Comparison of ENCODE assay signal across 20 mouse cellular contexts in the genomic region with DNA sequence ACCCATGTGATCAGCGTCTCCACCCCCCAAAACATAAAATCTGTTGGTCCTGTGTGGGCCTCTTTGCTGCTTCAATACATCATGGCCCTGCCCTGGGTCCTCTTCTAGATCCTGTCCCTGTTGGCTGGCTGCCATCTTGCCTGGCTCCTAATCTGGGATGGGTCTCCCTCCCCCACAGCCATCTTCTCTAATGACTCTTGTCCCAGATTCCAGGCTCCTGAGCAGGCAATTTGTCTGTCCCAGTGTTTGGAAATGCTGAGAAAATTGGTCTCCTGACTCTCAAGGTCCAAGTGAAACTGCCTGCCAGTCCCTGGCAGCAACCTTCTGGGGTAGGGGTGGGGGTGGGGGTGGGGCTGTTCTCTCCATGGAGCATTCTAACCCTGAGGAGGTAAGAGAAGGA. TPM values are rescaled to one million over a fixed set of nuclear protein-coding genes. Genes with fewer than 3 reads are reported as not detected.
DNase-seq lines count a peak whose midpoint lies in the region; ATAC-seq and TF ChIP-seq lines count a peak whose summit lies in the region.
"Had no signal": no experiment of that assay in that cellular context is flagged by ENCODE, and none has a peak within 500 bp of the region (broad histone marks: within the 10 kb centered on the region; RNA-seq: fewer than 3 reads in every experiment).

No protein-coding gene starts in this region.

- no peak for TF ChIP-seq CTCF in intestine, postnatal 0 days (IDR thresholded peaks at IDR 0.05; ENCODE audit: low read depth)
- no peak for TF ChIP-seq CTCF in lung, embryonic 14.5 days (IDR thresholded peaks at IDR 0.05; ENCODE audit: low read depth)

- peak; percentile 72 for DNase-seq in lung, embryonic 14.5 days
- DNase-seq in lung, postnatal 4 days: no peak
- DNase-seq in MN1 (ENCODE audit: low spot score): peak; percentile 49
- DNase-seq in adrenal gland, adult 2 months: peak; percentile 69
- no peak for DNase-seq in cerebellum, adult 9-10 months
- DNase-seq in frontal cortex, postnatal 36 days (ENCODE audit: low spot score in 2 of 2): no peak
- DNase-seq: cerebellum, adult 18-20 months; gastrocnemius, postnatal 14 days; layer of hippocampus, postnatal 36 days; thymus, postnatal 25 days had no signal

- peak overlapping the region; percentile 28 for H3K27ac ChIP-seq in intestine, embryonic 16.5 days (ENCODE audit: low read length)
- no peak overlapping the region for H3K27ac ChIP-seq in intestine, postnatal 0 days (ENCODE audit: low read depth, low read length)
- no peak overlapping the region for H3K27ac ChIP-seq in lung, embryonic 14.5 days (ENCODE audit: low read depth)
- H3K27ac ChIP-seq: forebrain, embryonic 15.5 days; hindbrain, embryonic 13.5 days; kidney, postnatal 0 days; limb, embryonic 12.5 days; lung, embryonic 15.5 days had no signal

- WGBS in intestine, embryonic 16.5 days: 79% methylated on average over 1 of the region's 1 CpGs
- WGBS in intestine, postnatal 0 days: 95% methylated on average over 1 of the region's 1 CpGs
- 78% methylated on average over 1 of the region's 1 CpGs for whole genome bisulfite sequencing in lung, embryonic 14.5 days

- no peaks in the 10 kb centered on the region for H3K36me3 ChIP-seq in intestine, embryonic 16.5 days (ENCODE audit: control insufficient read depth, insufficient read depth, low read length)
- H3K36me3 ChIP-seq in intestine, postnatal 0 days (ENCODE audit: control insufficient read depth, insufficient read depth): peaks cover 53% of the 10 kb centered on the region
- no peaks in the 10 kb centered on the region for H3K36me3 ChIP-seq in lung, embryonic 14.5 days (ENCODE audit: insufficient read depth)
- H3K36me3 ChIP-seq: forebrain, embryonic 15.5 days; heart, embryonic 12.5 days; hindbrain, embryonic 13.5 days; limb, embryonic 12.5 days; lung, embryonic 15.5 days had no signal

- no peaks in the 10 kb centered on the region for H3K9me3 ChIP-seq in intestine, embryonic 16.5 days (ENCODE audit: control insufficient read depth, low read length)
- H3K9me3 ChIP-seq in intestine, postnatal 0 days (ENCODE audit: control insufficient read depth): no peaks in the 10 kb centered on the region
- no peaks in the 10 kb centered on the region for H3K9me3 ChIP-seq in lung, embryonic 14.5 days (ENCODE audit: low read depth, low read length)
- H3K9me3 ChIP-seq: forebrain, embryonic 15.5 days; heart, embryonic 12.5 days; hindbrain, embryonic 13.5 days; limb, embryonic 12.5 days; lung, embryonic 15.5 days had no signal

- no peak overlapping the region for H3K9ac ChIP-seq in intestine, embryonic 16.5 days (ENCODE audit: low read depth, low read length)
- no peak overlapping the region for H3K9ac ChIP-seq in intestine, postnatal 0 days (ENCODE audit: low read depth, low read length)
- H3K9ac ChIP-seq in lung, embryonic 14.5 days: no peak overlapping the region
- H3K9ac ChIP-seq: forebrain, embryonic 15.5 days; heart, embryonic 12.5 days; hindbrain, embryonic 13.5 days; limb, embryonic 12.5 days; lung, embryonic 15.5 days had no signal

- H3K4me3 ChIP-seq in intestine, embryonic 16.5 days (ENCODE audit: low read length): no peak overlapping the region
- no peak overlapping the region for H3K4me3 ChIP-seq in intestine, postnatal 0 days (ENCODE audit: low read depth, low read length)
- H3K4me3 ChIP-seq in lung, embryonic 14.5 days (ENCODE audit: low read depth, low read length): no peak overlapping the region
- H3K4me3 ChIP-seq: forebrain, embryonic 15.5 days; heart, embryonic 12.5 days; hindbrain, embryonic 13.5 days; limb, embryonic 12.5 days; lung, embryonic 15.5 days; myocyte had no signal

- H3K4me2 ChIP-seq in intestine, embryonic 16.5 days (ENCODE audit: low read depth, low read length): no peak overlapping the region
- H3K4me2 ChIP-seq in intestine, postnatal 0 days (replicated peaks; ENCODE audit: low read depth): no peak overlapping the region
- H3K4me2 ChIP-seq in lung, embryonic 14.5 days: no peak overlapping the region
- H3K4me2 ChIP-seq: forebrain, embryonic 15.5 days; heart, embryonic 12.5 days; hindbrain, embryonic 13.5 days; limb, embryonic 12.5 days; lung, embryonic 15.5 days; midbrain, embryonic 11.5 days had no signal

- peaks cover 49% of the 10 kb centered on the region for H3K4me1 ChIP-seq in intestine, embryonic 16.5 days (ENCODE audit: control insufficient read depth, insufficient read depth, low read length)
- peaks cover 9% of the 10 kb centered on the region for H3K4me1 ChIP-seq in intestine, postnatal 0 days (replicated peaks; ENCODE audit: control insufficient read depth, insufficient read depth, low read length)
- H3K4me1 ChIP-seq in lung, embryonic 14.5 days (ENCODE audit: insufficient read depth): 0 out of 2 replicates have a peak, but pooled peaks cover 6% of the 10 kb centered on the region
- H3K4me1 ChIP-seq: forebrain, embryonic 15.5 days; hindbrain, embryonic 13.5 days had no signal

- no peaks in the 10 kb centered on the region for H3K27me3 ChIP-seq in intestine, embryonic 16.5 days (replicated peaks; ENCODE audit: control insufficient read depth, insufficient read depth, low read length)
- no peaks in the 10 kb centered on the region for H3K27me3 ChIP-seq in intestine, postnatal 0 days (replicated peaks; ENCODE audit: control insufficient read depth, insufficient read depth, low read length)
- H3K27me3 ChIP-seq in lung, embryonic 14.5 days (ENCODE audit: insufficient read depth, low read length): no peaks in the 10 kb centered on the region
- H3K27me3 ChIP-seq: forebrain, embryonic 15.5 days; heart, embryonic 12.5 days; hindbrain, embryonic 13.5 days; limb, embryonic 12.5 days; lung, embryonic 15.5 days had no signal

- ATAC-seq in intestine, embryonic 16.5 days: no peak
- no peak for ATAC-seq in intestine, postnatal 0 days
- ATAC-seq in lung, embryonic 14.5 days (ENCODE audit: insufficient read depth): no peak
- ATAC-seq: forebrain, embryonic 15.5 days had no signal

RNA-seq across cellular contexts. Expression of a gene that starts 19.9 kb away (rescaled TPM):
- polyA plus RNA-seq in intestine, embryonic 16.5 days (2015; fragmentation: Nextera tagmentation; extraction: Ambion mirVana): 18.4 and 20.5 TPM in 2 replicates
- polyA plus RNA-seq in intestine, postnatal 0 days (2015; fragmentation: Nextera tagmentation; extraction: Ambion mirVana): 18.3 and 18.7 TPM in 2 replicates
- polyA plus RNA-seq in lung, embryonic 14.5 days (2014; fragmentation: Nextera tagmentation; extraction: Ambion mirVana): 8.7 and 10.6 TPM in 2 replicates
- total RNA-seq in adrenal gland, adult 2 months (2021): 10 to 100 TPM; 22.2 to 25.8 TPM
- 27.7 and 28.0 TPM in 2 replicates for polyA plus RNA-seq in adrenal gland, adult 2 months (2012; rRNA removed)

RNA-seq across cellular contexts. Expression of a gene that starts 37.8 kb away (rescaled TPM):
- 5.4 and 5.7 TPM in 2 replicates for polyA plus RNA-seq in intestine, embryonic 16.5 days (2015; fragmentation: Nextera tagmentation; extraction: Ambion mirVana)
- 1.9 and 2.0 TPM in 2 replicates for polyA plus RNA-seq in intestine, postnatal 0 days (2015; fragmentation: Nextera tagmentation; extraction: Ambion mirVana)
- polyA plus RNA-seq in lung, embryonic 14.5 days (2014; fragmentation: Nextera tagmentation; extraction: Ambion mirVana): 0.36 and 0.45 TPM in 2 replicates
- total RNA-seq in adrenal gland, adult 2 months (2021): 10 to 100 TPM in 1 of 2 experiments, 1 to 10 TPM in 1; 9.5 to 10.1 TPM
- polyA plus RNA-seq in adrenal gland, adult 2 months (2012; rRNA removed): 34.8 and 38.2 TPM in 2 replicates

RNA-seq across cellular contexts. Expression of a gene that starts 40.3 kb away (rescaled TPM):
- 53.5 and 58.1 TPM in 2 replicates for polyA plus RNA-seq in intestine, embryonic 16.5 days (2015; fragmentation: Nextera tagmentation; extraction: Ambion mirVana)
- 24.5 and 25.5 TPM in 2 replicates for polyA plus RNA-seq in intestine, postnatal 0 days (2015; fragmentation: Nextera tagmentation; extraction: Ambion mirVana)
- polyA plus RNA-seq in lung, embryonic 14.5 days (2014; fragmentation: Nextera tagmentation; extraction: Ambion mirVana): 19.6 and 21.9 TPM in 2 replicates
- total RNA-seq in adrenal gland, adult 2 months (2021): 10 to 100 TPM; 23.8 to 58.0 TPM
- polyA plus RNA-seq in adrenal gland, adult 2 months (2012; rRNA removed): 162 and 311 TPM in 2 replicates

Comparison
In these comparisons a context has a peak if more than half of its experiments do, and no peak if none do; other contexts are left out.
1. DNase-seq: peak in lung, embryonic 14.5 days (single experiment), MN1 (single experiment) and adrenal gland, adult 2 months (single experiment); none in lung, postnatal 4 days (0 of 2), cerebellum, adult 9-10 months (single experiment) and frontal cortex, postnatal 36 days (0 of 2).